Mouse (Mus musculus): ENCODE measurements around the gene Cbs.
"Not testable (repeated sequence)": the region's sequence is repeated elsewhere in the genome, so short reads cannot be mapped to it uniquely, and the experiment has no call there.

Cbs gene

GRCm38 (mm10) chr17:31642331-31642730 is 5.3 kb upstream of the Cbs start:
- no peak for DNase-seq

GRCm38 (mm10) chr17:31639651-31640050 is 2.6 kb upstream of the Cbs start:
- no peak for DNase-seq

GRCm38 (mm10) chr17:31637866-31638570 is 980 bp upstream of the Cbs start:
- DNase-seq: peak; percentile 30 to 54

- DNase-seq: no peak
Observed at GRCm38 (mm10) chr17:31636277-31636941, 629 bp downstream of the Cbs start.

GRCm38 (mm10) chr17:31635781-31636180 is 1.3 kb downstream of the Cbs start:
- DNase-seq: no peak

- no peak for DNase-seq
Observed at GRCm38 (mm10) chr17:31634896-31635295, 2.1 kb downstream of the Cbs start.

- DNase-seq: no peak
Observed at GRCm38 (mm10) chr17:31633007-31633406, 4.0 kb downstream of the Cbs start.

GRCm38 (mm10) chr17:31631081-31631800 is 5.8 kb downstream of the Cbs start:
- no peak for DNase-seq

GRCm38 (mm10) chr17:31627961-31628360 is 9.1 kb downstream of the Cbs start:
- no peak for DNase-seq

GRCm38 (mm10) chr17:31623101-31623500 is 13.9 kb downstream of the Cbs start:
- DNase-seq: no peak

- DNase-seq: peak; percentile 21 to 31
Observed at GRCm38 (mm10) chr17:31613086-31613755, 23.8 kb downstream of the Cbs start.

- DNase-seq: no peak
Observed at GRCm38 (mm10) chr17:31609895-31610294, 27.1 kb downstream of the Cbs start.

- not testable (repeated sequence) for DNase-seq
Observed at GRCm38 (mm10) chr17:31609173-31609572, 27.9 kb downstream of the Cbs start.

- DNase-seq: no peak
Observed at GRCm38 (mm10) chr17:31607256-31607951, 29.6 kb downstream of the Cbs start.

- peak in 1 of 2 experiments; percentile 17 for DNase-seq
Observed at GRCm38 (mm10) chr17:31606424-31606823, 30.6 kb downstream of the Cbs start.

GRCm38 (mm10) chr17:31598593-31598992 is 38.4 kb downstream of the Cbs start:
- no peak for DNase-seq

GRCm38 (mm10) chr17:31597957-31598356 is 39.1 kb downstream of the Cbs start:
- DNase-seq: no peak

- DNase-seq: no peak
Observed at GRCm38 (mm10) chr17:31595077-31595476, 42.0 kb downstream of the Cbs start.

GRCm38 (mm10) chr17:31594590-31594989 is 42.4 kb downstream of the Cbs start:
- DNase-seq: no peak

- no peak for DNase-seq
Observed at GRCm38 (mm10) chr17:31590846-31591245, 46.2 kb downstream of the Cbs start.

- no peak for DNase-seq
Observed at GRCm38 (mm10) chr17:31588726-31589125, 48.3 kb downstream of the Cbs start.

- DNase-seq: no peak
Observed at GRCm38 (mm10) chr17:31588115-31588514, 48.9 kb downstream of the Cbs start.

- no peak for DNase-seq
Observed at GRCm38 (mm10) chr17:31583781-31584180, 53.3 kb downstream of the Cbs start.

Data from cerebellum, postnatal 25 days (tissue).